Comparison of ENCODE assay signal across 11 mouse cellular contexts in the genomic region with DNA sequence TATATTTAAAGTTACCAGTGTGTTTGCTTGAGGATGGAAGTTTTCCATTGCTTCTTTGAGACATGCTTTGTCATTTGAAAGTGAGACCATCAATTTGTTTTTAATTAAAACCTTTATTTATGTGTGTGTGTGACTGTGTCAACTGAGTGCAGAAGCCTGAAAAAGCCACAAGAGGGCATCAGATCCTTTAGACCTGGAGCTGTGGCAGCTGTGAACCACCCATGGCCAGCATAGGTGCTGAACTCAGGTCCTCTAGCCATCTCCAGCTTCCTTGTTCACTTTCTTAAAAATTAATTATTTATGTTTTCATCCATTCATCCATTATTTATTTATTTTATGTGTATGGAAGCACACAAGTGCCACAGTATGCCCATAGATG.
DNase-seq lines count a peak whose midpoint lies in the region; ATAC-seq and TF ChIP-seq lines count a peak whose summit lies in the region.
"Had no signal": no experiment of that assay in that cellular context is flagged by ENCODE, and none has a peak within 500 bp of the region (broad histone marks: within the 10 kb centered on the region; RNA-seq: fewer than 3 reads in every experiment).

No protein-coding gene starts in this region.

- no peak overlapping the region for H3K4me2 ChIP-seq in limb, embryonic 15.5 days
- no peak overlapping the region for H3K4me2 ChIP-seq in hindbrain, postnatal 0 days (ENCODE audit: low read depth, low read length)
- H3K4me2 ChIP-seq: heart, embryonic 13.5 days had no signal

- H3K36me3 ChIP-seq in limb, embryonic 15.5 days: no peaks in the 10 kb centered on the region
- no peaks in the 10 kb centered on the region for H3K36me3 ChIP-seq in limb, embryonic 10.5 days
- H3K36me3 ChIP-seq in small intestine, adult 2 months (ENCODE audit: control insufficient read depth, insufficient read depth, low read length): no peaks in the 10 kb centered on the region
- no peaks in the 10 kb centered on the region for H3K36me3 ChIP-seq in hindbrain, postnatal 0 days (ENCODE audit: insufficient read depth, low read length)
- H3K36me3 ChIP-seq: heart, embryonic 13.5 days had no signal

- no peak overlapping the region for H3K9ac ChIP-seq in limb, embryonic 15.5 days
- H3K9ac ChIP-seq in hindbrain, postnatal 0 days (replicated peaks; ENCODE audit: low read length): no peak overlapping the region
- H3K9ac ChIP-seq: heart, embryonic 13.5 days had no signal

- no peak for DNase-seq in limb, embryonic 10.5 days (ENCODE audit: low spot score)
- DNase-seq in ES-CJ7 (ENCODE audit: low read depth, low spot score): peak; percentile 31
- peak; percentile 25 for DNase-seq in c-Kit-positive CD71-positive TER-119-positive erythroid progenitor cells, embryonic 14.5 days (ENCODE audit: low spot score)
- DNase-seq in hindbrain, postnatal 0 days (ENCODE audit: low spot score): no peak
- no peak for DNase-seq in cerebellum, adult 9-10 months
- DNase-seq: right cerebral cortex, postnatal 25 days; thymus, postnatal 14 days had no signal

- no peaks in the 10 kb centered on the region for H3K9me3 ChIP-seq in limb, embryonic 15.5 days
- no peaks in the 10 kb centered on the region for H3K9me3 ChIP-seq in limb, embryonic 10.5 days (replicated peaks)
- no peaks in the 10 kb centered on the region for H3K9me3 ChIP-seq in hindbrain, postnatal 0 days (ENCODE audit: low read length)
- H3K9me3 ChIP-seq: heart, embryonic 13.5 days had no signal

- no peak overlapping the region for H3K4me3 ChIP-seq in limb, embryonic 15.5 days
- H3K4me3 ChIP-seq in limb, embryonic 10.5 days: no peak overlapping the region
- no peak overlapping the region for H3K4me3 ChIP-seq in small intestine, adult 2 months (ENCODE audit: low read depth, low read length)
- no peak overlapping the region for H3K4me3 ChIP-seq in hindbrain, postnatal 0 days (ENCODE audit: low read length)
- H3K4me3 ChIP-seq: heart, embryonic 13.5 days; myocyte had no signal

- no peak for TF ChIP-seq POLR2A in small intestine, adult 2 months (IDR thresholded peaks at IDR 0.05; ENCODE audit: low read depth, low read length)

- ATAC-seq in limb, embryonic 15.5 days (ENCODE audit: insufficient number of reproducible peaks, low FRiP score, low TSS enrichment, low read depth): no peak
- ATAC-seq in hindbrain, postnatal 0 days: no peak

- TF ChIP-seq CTCF in small intestine, adult 2 months (IDR thresholded peaks at IDR 0.05; ENCODE audit: extremely low read depth, insufficient read length, insufficient replicate concordance, low read depth, low read length): peak; percentile 34; the same call in 1 of the 2 replicates
- TF ChIP-seq CTCF in hindbrain, postnatal 0 days (IDR thresholded peaks at IDR 0.05; ENCODE audit: low read depth): no peak

- H3K4me1 ChIP-seq in limb, embryonic 15.5 days: peaks cover 26% of the 10 kb centered on the region
- peaks cover 10% of the 10 kb centered on the region for H3K4me1 ChIP-seq in limb, embryonic 10.5 days
- H3K4me1 ChIP-seq in small intestine, adult 2 months (ENCODE audit: control insufficient read depth, insufficient read depth, insufficient read length, low read length): peaks cover 7% of the 10 kb centered on the region; the same call in 1 of the 2 replicates
- no peaks in the 10 kb centered on the region for H3K4me1 ChIP-seq in hindbrain, postnatal 0 days (ENCODE audit: insufficient read depth, low read length)

- H3K27ac ChIP-seq in limb, embryonic 15.5 days: peak overlapping the region; percentile 38; the same call in 1 of the 2 replicates
- no peak overlapping the region for H3K27ac ChIP-seq in limb, embryonic 10.5 days
- no peak overlapping the region for H3K27ac ChIP-seq in small intestine, adult 2 months (ENCODE audit: insufficient read depth, low read depth, low read length)
- H3K27ac ChIP-seq in hindbrain, postnatal 0 days: no peak overlapping the region

- no peaks in the 10 kb centered on the region for H3K27me3 ChIP-seq in limb, embryonic 15.5 days
- no peaks in the 10 kb centered on the region for H3K27me3 ChIP-seq in limb, embryonic 10.5 days (ENCODE audit: low read depth, poor library complexity, severe bottlenecking)
- no peaks in the 10 kb centered on the region for H3K27me3 ChIP-seq in small intestine, adult 2 months (ENCODE audit: control insufficient read depth, insufficient read depth, low read length)
- no peaks in the 10 kb centered on the region for H3K27me3 ChIP-seq in hindbrain, postnatal 0 days (ENCODE audit: insufficient read depth, low read length)
- H3K27me3 ChIP-seq: heart, embryonic 13.5 days had no signal

Comparison
In these comparisons a context has a peak if more than half of its experiments do, and no peak if none do; other contexts are left out.
1. DNase-seq: peak in ES-CJ7 (single experiment) and c-Kit-positive CD71-positive TER-119-positive erythroid progenitor cells, embryonic 14.5 days (single experiment); none in limb, embryonic 10.5 days (single experiment), hindbrain, postnatal 0 days (single experiment) and cerebellum, adult 9-10 months (single experiment).